Mouse (Mus musculus) kidney, postnatal 0 days (tissue): ENCODE results near the gene Dnajc19. TPM values are rescaled to one million over a fixed set of nuclear protein-coding genes. Genes with fewer than 3 reads are reported as not detected.
A peak's percentile ranks its signal among the peaks of the same experiment; 100 is the strongest.

Source experiments
- ATAC-seq: fragments of 200-750 bp; cut with Nextera tagmentation; replicated peaks from 2 replicates; pipeline ENCODE4 v1.8.0; 2017; ENCODE audit warnings: low read depth, moderate number of reproducible peaks, moderate TSS enrichment, moderate library complexity; ENCODE audit not compliant: low FRiP score
- DNase-seq: peaks from one replicate; pipeline ENCODE4 v3.0.0-alpha.2; 2016; ENCODE audit warnings: low spot score
- H3K27ac ChIP-seq: fragments of 300-500 bp; sonication (generic); 2 replicates; pipeline ENCODE4 v1.5.1; 2014; ENCODE audit warnings: mild to moderate bottlenecking
- H3K27me3 ChIP-seq: fragments of 300-500 bp; sonication (generic); 2 replicates; pipeline ENCODE4 v1.6.1; 2014; ENCODE audit warnings: low read length, mixed read lengths; ENCODE audit not compliant: insufficient read depth
- H3K36me3 ChIP-seq: fragments of 300-500 bp; sonication (generic); 2 replicates; pipeline ENCODE4 v1.6.1; 2014; ENCODE audit warnings: low read length, mixed read lengths; ENCODE audit not compliant: insufficient read depth
- H3K4me1 ChIP-seq: fragments of 300-500 bp; sonication (generic); replicated peaks from 2 replicates; pipeline ENCODE4 v1.6.1; 2014; ENCODE audit warnings: antibody characterized with exemption, low read length, mixed read lengths; ENCODE audit not compliant: insufficient read depth
- H3K4me2 ChIP-seq: fragments of 300-500 bp; sonication (generic); 2 replicates; pipeline ENCODE4 v1.6.1; 2014; ENCODE audit warnings: mild to moderate bottlenecking, low read length, moderate library complexity, mixed read lengths
- H3K4me3 ChIP-seq: fragments of 300-500 bp; sonication (generic); replicated peaks from 2 replicates; pipeline ENCODE4 v1.5.1; 2014; ENCODE audit warnings: low read depth, low read length
- H3K9ac ChIP-seq: fragments of 300-500 bp; sonication (generic); 2 replicates; pipeline ENCODE4 v1.6.1; 2014; ENCODE audit warnings: low read depth, low read length
- H3K9me3 ChIP-seq: fragments of 300-500 bp; sonication (generic); replicated peaks from 2 replicates; pipeline ENCODE4 v1.6.1; 2016; ENCODE audit warnings: low read length, inconsistent platforms, mixed read lengths
- CTCF ChIP-seq: IDR thresholded peaks from 2 replicates; pipeline ENCODE4 v1.5.1; 2016; ENCODE audit warnings: antibody characterized with exemption, low read depth, mild to moderate bottlenecking, moderate library complexity
- WGBS: fragments of 180-500 bp; shearing (Covaris S2); extraction: QIAGEN DNeasy Blood & Tissue Kit; methylation state at CpG from one replicate; pipeline ENCODE4 v1.1.7; 2014; 5-methylcytosine and 5-hydroxymethylcytosine counted together
- polyA plus RNA-seq: library from polyadenylated mRNA; unstranded; fragments of >200 nt; fragmentation: Nextera tagmentation; extraction: Ambion mirVana; gene quantifications from 2 replicates; pipeline ENCODE4 v1.2.1, GENCODE M21; 2015

Dnajc19 gene
- polyA plus RNA-seq, 1 experiment from 2014 or later, result 324 TPM

GRCm38 (mm10) chr3:34034803-34035202 lies 46.3 kb downstream of the Dnajc19 start:
- Histone ChIP-seq H3K9me3 (no peaks in the 10 kb centered on the region), H3K9ac (no peak overlapping the region), H3K4me2 (no peak overlapping the region), H3K4me3 (no peak overlapping the region), H3K27me3 (no peaks in the 10 kb centered on the region), H3K36me3 (no peaks in the 10 kb centered on the region), H3K27ac (no peak overlapping the region), H3K4me1 (no peaks in the 10 kb centered on the region; the same call in 1 of the 2 replicates)
- 77% methylated on average over 1 of the region's 1 CpGs for WGBS
- no peak for ATAC-seq
- no peak for TF ChIP-seq CTCF
- DNase-seq, result no peak

GRCm38 (mm10) chr3:34033720-34034364 lies 47.3 kb downstream of the Dnajc19 start:
- H3K4me3 ChIP-seq, result no peak overlapping the region
- no peak overlapping the region for H3K9ac ChIP-seq
- H3K27me3 ChIP-seq, result no peaks in the 10 kb centered on the region
- ATAC-seq (no peak), DNase-seq (no peak)
- no peaks in the 10 kb centered on the region for H3K9me3 ChIP-seq
- TF ChIP-seq CTCF, result no peak
- H3K4me2 ChIP-seq, result no peak overlapping the region
- no peaks in the 10 kb centered on the region; the same call in 1 of the 2 replicates for H3K4me1 ChIP-seq
- no peaks in the 10 kb centered on the region for H3K36me3 ChIP-seq
- WGBS, result 71% methylated on average over 3 of the region's 3 CpGs
- no peak overlapping the region for H3K27ac ChIP-seq

- Histone ChIP-seq H3K4me1 (no peaks in the 10 kb centered on the region), H3K27ac (no peak overlapping the region), H3K36me3 (no peaks in the 10 kb centered on the region), H3K4me2 (no peak overlapping the region), H3K9me3 (no peaks in the 10 kb centered on the region), H3K4me3 (no peak overlapping the region), H3K9ac (no peak overlapping the region), H3K27me3 (no peaks in the 10 kb centered on the region)
- TF ChIP-seq CTCF, result no peak
- ATAC-seq, result no peak
- 75% methylated on average over 3 of the region's 3 CpGs for WGBS
- DNase-seq, result no peak
Measured at GRCm38 (mm10) chr3:34030601-34031000, 50.5 kb downstream of the Dnajc19 start.

- no peak overlapping the region for H3K27ac ChIP-seq
- no peaks in the 10 kb centered on the region for H3K4me1 ChIP-seq
- no peaks in the 10 kb centered on the region for H3K36me3 ChIP-seq
- no peaks in the 10 kb centered on the region for H3K27me3 ChIP-seq
- DNase-seq (no peak), ATAC-seq (no peak)
- no peak overlapping the region for H3K4me2 ChIP-seq
- no peak for TF ChIP-seq CTCF
- no peak overlapping the region for H3K4me3 ChIP-seq
- H3K9ac ChIP-seq, result no peak overlapping the region
- no peaks in the 10 kb centered on the region for H3K9me3 ChIP-seq
Measured at GRCm38 (mm10) chr3:34028935-34029334, 52.2 kb downstream of the Dnajc19 start.

DNA sequence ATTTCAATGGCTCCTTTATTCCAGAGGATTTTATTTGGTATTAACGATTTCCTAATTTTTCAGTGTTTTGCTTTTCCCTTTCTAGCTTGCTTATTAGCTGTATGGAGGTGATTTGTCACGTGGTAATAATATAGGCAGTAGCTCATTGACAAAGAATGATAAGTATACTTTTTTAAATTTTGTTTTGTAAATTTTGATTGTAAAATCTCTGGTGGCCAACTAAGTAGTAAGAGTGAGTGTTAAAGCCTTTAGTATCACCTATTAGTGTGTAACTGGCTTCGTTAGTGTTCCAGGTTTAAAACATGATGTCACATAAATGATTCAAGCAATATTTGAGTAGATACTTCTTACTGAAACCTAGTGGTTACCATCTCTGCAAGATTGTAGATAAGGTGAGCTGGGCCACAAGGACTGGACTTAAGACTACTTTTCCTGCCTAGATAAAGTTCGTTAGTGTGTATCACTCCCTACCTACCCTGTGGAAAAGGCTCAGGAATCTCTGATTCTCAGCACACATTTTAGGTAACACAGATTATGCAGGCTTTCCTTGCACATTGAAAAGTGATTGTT lies 59.8 kb downstream of the Dnajc19 start:
- no peaks in the 10 kb centered on the region for H3K27me3 ChIP-seq
- peaks cover 8% of the 10 kb centered on the region for H3K4me1 ChIP-seq
- no peak for TF ChIP-seq CTCF
- no peaks in the 10 kb centered on the region for H3K9me3 ChIP-seq
- ATAC-seq (no peak), DNase-seq (no peak)
- H3K4me3 ChIP-seq, result peak overlapping the region; percentile 82
- WGBS, result 61% methylated on average over 4 of the region's 4 CpGs
- no peak overlapping the region for H3K27ac ChIP-seq
- 0 out of 2 replicates have a peak overlapping the region, but pooled peaks have one; percentile 90 for H3K9ac ChIP-seq
- peak overlapping the region; percentile 81 for H3K4me2 ChIP-seq
- H3K36me3 ChIP-seq, result no peaks in the 10 kb centered on the region

- under 1% methylated on average over 57 of the region's 70 CpGs for WGBS
- H3K9ac ChIP-seq, result peak overlapping the region; percentile 90
- peak overlapping the region; percentile 91 for H3K27ac ChIP-seq
- no peaks in the 10 kb centered on the region for H3K36me3 ChIP-seq
- no peaks in the 10 kb centered on the region for H3K9me3 ChIP-seq
- H3K4me1 ChIP-seq, result peaks cover 8% of the 10 kb centered on the region
- peak overlapping the region; percentile 82 for H3K4me3 ChIP-seq
- DNase-seq (peak; percentile 28), ATAC-seq (no peak; the same call in none of the 2 replicates)
- peak overlapping the region; percentile 81 for H3K4me2 ChIP-seq
- no peaks in the 10 kb centered on the region for H3K27me3 ChIP-seq
- TF ChIP-seq CTCF, result no peak
Measured at GRCm38 (mm10) chr3:34020382-34021258, 60.5 kb downstream of the Dnajc19 start.
